Mouse (Mus musculus): ENCODE measurements around the gene Rabep2. TPM values are rescaled to one million over a fixed set of nuclear protein-coding genes. Genes with fewer than 3 reads are reported as not detected.
"Not testable (repeated sequence)": the region's sequence is repeated elsewhere in the genome, so short reads cannot be mapped to it uniquely, and the experiment has no call there.

Gene Rabep2
- polyA plus RNA-seq, 1 experiment from 2014 or later: 20.2 TPM

GRCm38 (mm10) chr7:126402518-126402917 lies 26.0 kb upstream of the Rabep2 start:
- WGBS: 79% methylated on average over 8 of the region's 8 CpGs
- not testable (repeated sequence) for H3K4me2 ChIP-seq (replicated peaks; ENCODE audit: low read depth, low read length); H3K36me3 ChIP-seq (ENCODE audit: control insufficient read depth, insufficient read depth, low read length)

GRCm38 (mm10) chr7:126408686-126409085 lies 19.9 kb upstream of the Rabep2 start:
- Histone ChIP-seq H3K9ac (ENCODE audit: low read depth, low read length) (no peak overlapping the region), H3K36me3 (ENCODE audit: control insufficient read depth, insufficient read depth, low read length) (no peaks in the 10 kb centered on the region), H3K27me3 (ENCODE audit: control insufficient read depth, insufficient read depth, low read length) (no peaks in the 10 kb centered on the region), H3K4me3 (ENCODE audit: low read depth, low read length) (no peak overlapping the region), H3K27ac (ENCODE audit: low read depth, low read length) (no peak overlapping the region), H3K9me3 (ENCODE audit: control insufficient read depth, low read length) (no peaks in the 10 kb centered on the region), H3K4me1 (replicated peaks; ENCODE audit: control insufficient read depth, insufficient read depth, low read length) (no peaks in the 10 kb centered on the region), H3K4me2 (replicated peaks; ENCODE audit: low read depth, low read length) (no peak overlapping the region)
- WGBS: 81% methylated on average over 2 of the region's 2 CpGs
- DNase-seq (ENCODE audit: low spot score) (no peak), ATAC-seq (ENCODE audit: low FRiP score) (no peak)

More at GRCm38 (mm10) chr7:126402518-126402917, 26.0 kb upstream of the Rabep2 start:
- DNase-seq (ENCODE audit: low spot score); ATAC-seq (ENCODE audit: low FRiP score); H3K4me1 ChIP-seq (replicated peaks; ENCODE audit: control insufficient read depth, insufficient read depth, low read length); H3K27me3 ChIP-seq (ENCODE audit: control insufficient read depth, insufficient read depth, low read length); H3K27ac ChIP-seq (ENCODE audit: low read depth, low read length); H3K4me3 ChIP-seq (ENCODE audit: low read depth, low read length); H3K9ac ChIP-seq (ENCODE audit: low read depth, low read length); H3K9me3 ChIP-seq (ENCODE audit: control insufficient read depth, low read length): not testable (repeated sequence)

GRCm38 (mm10) chr7:126411061-126411460 lies 17.5 kb upstream of the Rabep2 start:
- Histone ChIP-seq H3K4me3 (ENCODE audit: low read depth, low read length) (no peak overlapping the region), H3K4me1 (replicated peaks; ENCODE audit: control insufficient read depth, insufficient read depth, low read length) (no peaks in the 10 kb centered on the region), H3K36me3 (ENCODE audit: control insufficient read depth, insufficient read depth, low read length) (no peaks in the 10 kb centered on the region), H3K9ac (ENCODE audit: low read depth, low read length) (no peak overlapping the region), H3K27me3 (ENCODE audit: control insufficient read depth, insufficient read depth, low read length) (no peaks in the 10 kb centered on the region), H3K9me3 (ENCODE audit: control insufficient read depth, low read length) (no peaks in the 10 kb centered on the region), H3K27ac (ENCODE audit: low read depth, low read length) (no peak overlapping the region), H3K4me2 (replicated peaks; ENCODE audit: low read depth, low read length) (no peak overlapping the region)
- WGBS: 94% methylated on average over 4 of the region's 4 CpGs
- no peak for ATAC-seq (ENCODE audit: low FRiP score)
- no peak for DNase-seq (ENCODE audit: low spot score)

GRCm38 (mm10) chr7:126414725-126415124 lies 13.8 kb upstream of the Rabep2 start, which contains the start of gene Cd19:
Cd19 (minus strand) TSS chr7:126414889.
- no peaks in the 10 kb centered on the region for H3K9me3 ChIP-seq (ENCODE audit: control insufficient read depth, low read length)
- no peaks in the 10 kb centered on the region for H3K36me3 ChIP-seq (ENCODE audit: control insufficient read depth, insufficient read depth, low read length)
- no peak within 1 kb of the TSS for H3K9ac ChIP-seq (ENCODE audit: low read depth, low read length)
- H3K4me1 ChIP-seq (replicated peaks; ENCODE audit: control insufficient read depth, insufficient read depth, low read length): no peaks in the 10 kb centered on the region
- WGBS: 90% methylated on average over 6 of the region's 6 CpGs
- no peaks in the 10 kb centered on the region for H3K27me3 ChIP-seq (ENCODE audit: control insufficient read depth, insufficient read depth, low read length)
- no peak within 1 kb of the TSS for H3K4me2 ChIP-seq (replicated peaks; ENCODE audit: low read depth, low read length)
- no peak within 1 kb of the TSS for H3K4me3 ChIP-seq (ENCODE audit: low read depth, low read length)
- H3K27ac ChIP-seq (ENCODE audit: low read depth, low read length): no peak within 1 kb of the TSS
- no peak for DNase-seq (ENCODE audit: low spot score)
- ATAC-seq (ENCODE audit: low FRiP score): no peak

GRCm38 (mm10) chr7:126416615-126417014 lies 11.9 kb upstream of the Rabep2 start:
- DNase-seq (ENCODE audit: low spot score) (no peak), ATAC-seq (ENCODE audit: low FRiP score) (no peak)
- Histone ChIP-seq H3K27ac (ENCODE audit: low read depth, low read length) (no peak overlapping the region), H3K4me3 (ENCODE audit: low read depth, low read length) (no peak overlapping the region), H3K27me3 (ENCODE audit: control insufficient read depth, insufficient read depth, low read length) (no peaks in the 10 kb centered on the region), H3K9ac (ENCODE audit: low read depth, low read length) (no peak overlapping the region), H3K36me3 (ENCODE audit: control insufficient read depth, insufficient read depth, low read length) (no peaks in the 10 kb centered on the region), H3K4me2 (replicated peaks; ENCODE audit: low read depth, low read length) (no peak overlapping the region), H3K9me3 (ENCODE audit: control insufficient read depth, low read length) (no peaks in the 10 kb centered on the region), H3K4me1 (replicated peaks; ENCODE audit: control insufficient read depth, insufficient read depth, low read length) (no peaks in the 10 kb centered on the region)
- 50% methylated on average over 2 of the region's 2 CpGs for WGBS

GRCm38 (mm10) chr7:126417045-126417444 lies 11.5 kb upstream of the Rabep2 start:
- ATAC-seq (ENCODE audit: low FRiP score): no peak
- no peak overlapping the region for H3K9ac ChIP-seq (ENCODE audit: low read depth, low read length)
- H3K27ac ChIP-seq (ENCODE audit: low read depth, low read length): no peak overlapping the region
- no peaks in the 10 kb centered on the region for H3K27me3 ChIP-seq (ENCODE audit: control insufficient read depth, insufficient read depth, low read length)
- WGBS: 21% methylated on average over 8 of the region's 8 CpGs
- H3K4me2 ChIP-seq (replicated peaks; ENCODE audit: low read depth, low read length): no peak overlapping the region
- DNase-seq (ENCODE audit: low spot score): no peak
- H3K9me3 ChIP-seq (ENCODE audit: control insufficient read depth, low read length): no peaks in the 10 kb centered on the region
- no peak overlapping the region for H3K4me3 ChIP-seq (ENCODE audit: low read depth, low read length)
- no peaks in the 10 kb centered on the region for H3K36me3 ChIP-seq (ENCODE audit: control insufficient read depth, insufficient read depth, low read length)
- no peaks in the 10 kb centered on the region for H3K4me1 ChIP-seq (replicated peaks; ENCODE audit: control insufficient read depth, insufficient read depth, low read length)

- Histone ChIP-seq H3K4me3 (ENCODE audit: low read depth, low read length) (no peak overlapping the region), H3K4me2 (replicated peaks; ENCODE audit: low read depth, low read length) (no peak overlapping the region), H3K9ac (ENCODE audit: low read depth, low read length) (no peak overlapping the region), H3K9me3 (ENCODE audit: control insufficient read depth, low read length) (no peaks in the 10 kb centered on the region), H3K27ac (ENCODE audit: low read depth, low read length) (no peak overlapping the region), H3K27me3 (ENCODE audit: control insufficient read depth, insufficient read depth, low read length) (no peaks in the 10 kb centered on the region), H3K36me3 (ENCODE audit: control insufficient read depth, insufficient read depth, low read length) (no peaks in the 10 kb centered on the region), H3K4me1 (replicated peaks; ENCODE audit: control insufficient read depth, insufficient read depth, low read length) (no peaks in the 10 kb centered on the region)
- ATAC-seq (ENCODE audit: low FRiP score) (no peak), DNase-seq (ENCODE audit: low spot score) (no peak)
- 81% methylated on average over 4 of the region's 4 CpGs for WGBS
Observed at GRCm38 (mm10) chr7:126417606-126418005, 11.0 kb upstream of the Rabep2 start.

- H3K27me3 ChIP-seq (ENCODE audit: control insufficient read depth, insufficient read depth, low read length): no peaks in the 10 kb centered on the region
- DNase-seq (ENCODE audit: low spot score) (no peak), ATAC-seq (ENCODE audit: low FRiP score) (no peak)
- no peak overlapping the region for H3K9ac ChIP-seq (ENCODE audit: low read depth, low read length)
- H3K27ac ChIP-seq (ENCODE audit: low read depth, low read length): no peak overlapping the region
- 85% methylated on average over 3 of the region's 3 CpGs for WGBS
- no peak overlapping the region for H3K4me2 ChIP-seq (replicated peaks; ENCODE audit: low read depth, low read length)
- no peak overlapping the region for H3K4me3 ChIP-seq (ENCODE audit: low read depth, low read length)
- H3K4me1 ChIP-seq (replicated peaks; ENCODE audit: control insufficient read depth, insufficient read depth, low read length): no peaks in the 10 kb centered on the region
- no peaks in the 10 kb centered on the region for H3K9me3 ChIP-seq (ENCODE audit: control insufficient read depth, low read length)
- H3K36me3 ChIP-seq (ENCODE audit: control insufficient read depth, insufficient read depth, low read length): no peaks in the 10 kb centered on the region
Observed at GRCm38 (mm10) chr7:126418496-126418895, 10.1 kb upstream of the Rabep2 start.

- Histone ChIP-seq H3K9ac (ENCODE audit: low read depth, low read length) (no peak overlapping the region), H3K4me2 (replicated peaks; ENCODE audit: low read depth, low read length) (no peak overlapping the region), H3K9me3 (ENCODE audit: control insufficient read depth, low read length) (no peaks in the 10 kb centered on the region), H3K27ac (ENCODE audit: low read depth, low read length) (no peak overlapping the region), H3K27me3 (ENCODE audit: control insufficient read depth, insufficient read depth, low read length) (no peaks in the 10 kb centered on the region), H3K4me1 (replicated peaks; ENCODE audit: control insufficient read depth, insufficient read depth, low read length) (no peaks in the 10 kb centered on the region), H3K36me3 (ENCODE audit: control insufficient read depth, insufficient read depth, low read length) (no peaks in the 10 kb centered on the region), H3K4me3 (ENCODE audit: low read depth, low read length) (no peak overlapping the region)
- ATAC-seq (ENCODE audit: low FRiP score) (no peak), DNase-seq (ENCODE audit: low spot score) (no peak)
- WGBS: 85% methylated on average over 5 of the region's 5 CpGs
Observed at GRCm38 (mm10) chr7:126421756-126422155, 6.8 kb upstream of the Rabep2 start.

Measured in hindbrain, embryonic 11.5 days (tissue).